Mouse (Mus musculus) midbrain, embryonic 12.5 days (tissue): ENCODE data around the gene Sun2. TPM values are rescaled to one million over a fixed set of nuclear protein-coding genes. Genes with fewer than 3 reads are reported as not detected.

ENCODE experiments used
- ATAC-seq: fragments of 200-750 bp; cut with Nextera tagmentation; 2 replicates; pipeline ENCODE4 v1.8.0; 2017; ENCODE audit warnings: low read depth, moderate TSS enrichment, moderate library complexity; ENCODE audit not compliant: low FRiP score
- H3K27ac ChIP-seq: fragments of 300-500 bp; sonication (generic); replicated peaks from 2 replicates; pipeline ENCODE4 v1.5.1; 2016; ENCODE audit warnings: mild to moderate bottlenecking
- H3K27me3 ChIP-seq: fragments of 300-500 bp; sonication (generic); 2 replicates; pipeline ENCODE4 v1.6.1; 2016; ENCODE audit warnings: mild to moderate bottlenecking
- H3K36me3 ChIP-seq: fragments of 300-500 bp; sonication (generic); 2 replicates; pipeline ENCODE4 v1.6.1; 2016
- H3K4me1 ChIP-seq: fragments of 300-500 bp; sonication (generic); 2 replicates; pipeline ENCODE4 v1.6.1; 2016
- H3K4me2 ChIP-seq: fragments of 300-500 bp; sonication (generic); replicated peaks from 2 replicates; pipeline ENCODE4 v1.6.1; 2016; ENCODE audit warnings: mild to moderate bottlenecking, moderate library complexity
- H3K4me3 ChIP-seq: fragments of 300-500 bp; sonication (generic); 2 replicates; pipeline ENCODE4 v1.5.1; 2016; ENCODE audit warnings: mild to moderate bottlenecking
- H3K9ac ChIP-seq: fragments of 300-500 bp; sonication (generic); replicated peaks from 2 replicates; pipeline ENCODE4 v1.6.1; 2016; ENCODE audit warnings: mild to moderate bottlenecking, moderate library complexity
- H3K9me3 ChIP-seq: fragments of 300-500 bp; sonication (generic); 2 replicates; pipeline ENCODE4 v1.6.1; 2016; ENCODE audit warnings: mild to moderate bottlenecking
- WGBS: fragments of 180-500 bp; shearing (Covaris S2); methylation state at CpG from one replicate; pipeline ENCODE4 v1.1.7; 2016; 5-methylcytosine and 5-hydroxymethylcytosine counted together
- polyA plus RNA-seq: library from polyadenylated mRNA; unstranded; fragments of >200 nt; fragmentation: Nextera tagmentation; extraction: Ambion mirVana; gene quantifications from 2 replicates; pipeline ENCODE4 v1.2.1, GENCODE M21; 2016

Gene Sun2
- polyA plus RNA-seq, 1 experiment from 2014 or later = 8.0 TPM

GRCm38 (mm10) chr15:79683707-79684465, 58.5 kb downstream of the Sun2 start:
- H3K4me3 ChIP-seq = no peak overlapping the region
- H3K4me1 ChIP-seq = peaks cover 44% of the 10 kb centered on the region
- no peak for ATAC-seq
- H3K27ac ChIP-seq = no peak overlapping the region
- no peaks in the 10 kb centered on the region for H3K9me3 ChIP-seq
- H3K36me3 ChIP-seq = no peaks in the 10 kb centered on the region
- WGBS = 78% methylated on average over 19 of the region's 19 CpGs
- H3K4me2 ChIP-seq = peak overlapping the region; percentile 80
- H3K27me3 ChIP-seq = no peaks in the 10 kb centered on the region
- H3K9ac ChIP-seq = peak overlapping the region; percentile 84; the same call in 1 of the 2 replicates

- no peak for ATAC-seq
- Histone ChIP-seq H3K27me3 (no peaks in the 10 kb centered on the region), H3K4me2 (no peak overlapping the region), H3K27ac (no peak overlapping the region), H3K9ac (no peak overlapping the region; the same call in 1 of the 2 replicates), H3K4me1 (peaks cover 39% of the 10 kb centered on the region), H3K9me3 (no peaks in the 10 kb centered on the region), H3K4me3 (no peak overlapping the region), H3K36me3 (no peaks in the 10 kb centered on the region)
- WGBS = 92% methylated on average over 6 of the region's 6 CpGs
Measured at GRCm38 (mm10) chr15:79683146-79683545, 59.2 kb downstream of the Sun2 start.

GRCm38 (mm10) chr15:79681973-79682372, 60.4 kb downstream of the Sun2 start:
- no peak overlapping the region for H3K4me2 ChIP-seq
- H3K4me1 ChIP-seq = peaks cover 38% of the 10 kb centered on the region
- no peaks in the 10 kb centered on the region for H3K9me3 ChIP-seq
- no peak overlapping the region for H3K27ac ChIP-seq
- H3K36me3 ChIP-seq = no peaks in the 10 kb centered on the region
- 85% methylated on average over 4 of the region's 4 CpGs for WGBS
- no peak overlapping the region for H3K4me3 ChIP-seq
- H3K9ac ChIP-seq = no peak overlapping the region
- H3K27me3 ChIP-seq = no peaks in the 10 kb centered on the region
- ATAC-seq = no peak

DNA sequence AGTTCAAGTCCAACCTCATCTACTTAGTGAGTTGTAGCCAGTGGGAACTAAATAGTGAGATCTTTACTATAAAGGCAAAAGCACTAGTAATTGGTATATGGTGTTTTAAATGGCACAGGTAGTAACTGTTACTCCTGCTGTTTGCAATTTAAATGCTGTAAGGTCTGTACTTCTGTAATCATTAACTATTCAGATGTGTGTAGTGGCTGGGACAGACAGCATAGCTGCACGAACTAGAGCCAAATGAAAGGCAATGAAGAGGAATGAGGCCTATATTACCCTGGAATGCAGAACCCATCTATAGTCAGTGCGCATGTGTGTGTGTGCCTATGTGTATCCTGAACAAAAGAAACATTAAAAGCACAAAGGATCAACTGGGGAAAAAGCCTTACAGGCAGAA, 64.4 kb downstream of the Sun2 start:
- Histone ChIP-seq H3K4me2 (no peak overlapping the region), H3K9me3 (no peaks in the 10 kb centered on the region), H3K27me3 (no peaks in the 10 kb centered on the region), H3K4me3 (no peak overlapping the region), H3K4me1 (peaks cover 1% of the 10 kb centered on the region), H3K27ac (no peak overlapping the region), H3K9ac (no peak overlapping the region), H3K36me3 (peaks cover 39% of the 10 kb centered on the region)
- no peak for ATAC-seq
- 88% methylated on average over 2 of the region's 2 CpGs for WGBS

Other genes starting within 250 kb of the Sun2 start
- gene Kcnj4, start 237.3 kb downstream of the Sun2 start, polyA plus RNA-seq = not detected in 2 replicates
- 18.2 and 26.6 TPM in 2 replicates for gene Kdelr3, start 226.1 kb downstream of the Sun2 start, polyA plus RNA-seq
- 73.6 and 74.9 TPM in 2 replicates for gene Ddx17, start 195.8 kb downstream of the Sun2 start, polyA plus RNA-seq
- gene Dmc1, start 137.4 kb downstream of the Sun2 start, polyA plus RNA-seq = 1.1 and 1.4 TPM in 2 replicates
- 4.6 and 5.4 TPM in 2 replicates for gene Fam227a, start 83.6 kb downstream of the Sun2 start, polyA plus RNA-seq
- 79.7 and 82.0 TPM in 2 replicates for gene Cby1, start 83.3 kb downstream of the Sun2 start, polyA plus RNA-seq
- gene Tomm22, start 71.7 kb downstream of the Sun2 start, polyA plus RNA-seq = 252 and 269 TPM in 2 replicates
- gene Josd1, start 54.6 kb downstream of the Sun2 start, polyA plus RNA-seq = 24.8 and 27.5 TPM in 2 replicates
- 44.8 and 51.0 TPM in 2 replicates for gene Gtpbp1, start 51.7 kb downstream of the Sun2 start, polyA plus RNA-seq
- gene Dnal4, start 35.3 kb upstream of the Sun2 start, polyA plus RNA-seq = 72.4 and 77.9 TPM in 2 replicates
- 8.7 and 11.7 TPM in 2 replicates for gene Nptxr, start 62.2 kb upstream of the Sun2 start, polyA plus RNA-seq
- gene Npcd, start 91.7 kb upstream of the Sun2 start, polyA plus RNA-seq = 0.45 TPM in 1 of 2 replicates, not detected in the other
- 45.5 and 45.7 TPM in 2 replicates for gene Cbx6, start 92.2 kb upstream of the Sun2 start, polyA plus RNA-seq
- gene Apobec3, start 149.1 kb upstream of the Sun2 start, polyA plus RNA-seq = 5.1 and 6.9 TPM in 2 replicates
- 4.2 and 5.6 TPM in 2 replicates for gene Cbx7, start 228.6 kb upstream of the Sun2 start, polyA plus RNA-seq